Mouse (Mus musculus) kidney, postnatal 4 days (tissue): ENCODE data around the gene Jarid2.
A peak's percentile ranks its signal among the peaks of the same experiment; 100 is the strongest.

ENCODE experiments used
- DNase-seq, 2 experiments: peaks; one replicate each; pipeline ENCODE4 v3.0.0; 2021; ENCODE audit warnings: mixed read lengths in 2 of 2

Gene Jarid2

DNA sequence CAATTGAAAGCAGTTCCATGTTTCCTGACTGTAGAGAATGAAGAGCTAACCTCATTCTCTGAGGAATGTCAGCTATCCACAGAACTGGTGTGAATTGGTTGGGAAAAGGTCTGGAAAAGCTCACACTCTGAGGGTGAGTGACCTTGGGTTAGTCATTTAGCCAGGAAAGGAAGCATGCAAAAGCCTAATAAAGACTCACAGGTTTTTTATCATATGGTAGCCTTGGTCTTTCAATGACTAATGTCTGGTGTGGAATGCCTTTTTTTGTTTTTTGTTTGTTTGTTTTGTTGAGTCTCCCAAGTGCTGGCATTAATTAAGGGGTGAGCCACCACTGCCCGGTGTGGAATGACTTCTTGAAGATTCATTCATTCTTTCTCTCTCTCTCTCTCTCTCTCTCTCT lies 55.3 kb downstream of the Jarid2 start:
- DNase-seq = no peak

DNA sequence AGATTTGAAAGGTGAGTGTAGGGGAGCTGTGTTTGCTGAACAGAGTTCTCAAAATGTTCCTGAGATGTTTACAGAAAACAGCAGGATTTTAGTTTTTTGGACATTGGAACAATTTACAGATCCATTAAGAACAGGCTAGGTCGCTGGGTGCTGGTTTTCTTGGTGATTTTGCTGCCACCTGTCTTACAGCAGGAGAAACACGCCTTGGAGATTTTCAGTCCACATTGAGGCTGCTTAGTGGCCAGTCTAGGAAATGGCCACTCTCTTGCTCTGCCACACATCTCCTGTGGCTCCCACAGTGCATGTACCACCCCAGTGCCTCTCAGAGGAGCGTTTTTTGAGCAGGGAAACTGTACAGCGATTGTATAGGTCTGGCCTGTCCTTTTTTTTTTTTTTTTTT lies 57.0 kb downstream of the Jarid2 start:
- peak; percentile 41 to 60 for DNase-seq

GRCm38 (mm10) chr13:44788352-44789125 lies 59.3 kb downstream of the Jarid2 start:
- DNase-seq = no peak

DNA sequence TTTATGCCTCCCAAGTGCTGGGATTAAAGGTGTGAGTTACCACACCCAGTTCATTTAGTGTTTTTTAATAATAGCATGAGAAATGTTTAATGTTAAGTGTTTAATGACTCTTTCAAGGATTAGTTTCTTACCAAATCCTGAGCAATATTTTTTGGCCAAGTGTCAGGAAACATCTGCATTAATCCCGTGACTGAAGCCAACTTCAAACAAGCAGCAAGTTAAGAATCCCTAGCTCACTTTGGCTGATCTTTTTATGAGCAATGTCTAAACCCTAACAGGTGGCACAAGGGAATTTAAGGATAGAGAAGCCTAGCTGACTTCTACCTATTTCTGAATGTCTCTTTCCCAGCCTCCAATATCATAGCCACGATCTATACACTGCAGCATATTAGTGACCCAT lies 60.7 kb downstream of the Jarid2 start:
- DNase-seq = no peak

GRCm38 (mm10) chr13:44792361-44792892 lies 63.2 kb downstream of the Jarid2 start:
- DNase-seq = no peak

DNA sequence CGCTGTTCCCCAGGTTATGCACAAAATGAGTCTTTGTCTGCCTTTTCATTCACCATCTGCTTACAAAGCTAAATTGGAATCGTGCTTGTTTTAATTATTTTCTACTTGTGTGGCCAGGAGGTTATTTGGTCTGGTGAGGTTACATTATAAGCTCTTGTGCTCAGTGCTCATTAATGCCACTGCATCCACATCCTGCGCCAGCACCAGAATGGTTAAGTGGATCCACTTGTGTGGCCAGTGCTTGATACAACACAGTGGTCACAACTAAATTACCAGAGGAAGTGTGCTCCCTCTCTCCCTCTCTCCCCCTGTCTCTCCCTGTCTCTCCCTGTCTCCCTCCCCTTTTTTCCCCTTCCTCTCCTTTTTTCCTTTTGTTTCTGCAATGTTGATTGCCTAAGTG lies 66.6 kb downstream of the Jarid2 start:
- peak in 1 of 2 experiments; percentile 25 for DNase-seq

DNA sequence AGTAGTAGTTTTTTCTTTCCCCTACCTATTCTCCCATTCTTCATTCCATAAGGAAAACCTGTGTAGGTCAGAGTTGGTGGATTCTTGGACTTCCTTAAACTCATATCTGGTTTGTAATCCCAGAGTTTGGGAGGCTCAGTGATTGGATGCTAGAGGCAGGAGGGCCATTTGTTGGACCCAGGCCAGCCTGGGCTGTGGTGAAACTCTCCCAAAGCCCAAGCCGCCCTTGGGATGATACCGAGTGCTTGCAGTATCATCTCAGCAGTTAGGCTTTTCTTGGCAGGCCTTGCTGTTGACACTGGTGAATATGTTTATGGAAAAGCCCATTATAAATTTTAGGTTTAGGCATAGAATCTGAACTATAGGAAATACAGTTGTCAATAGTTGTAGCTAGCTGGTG lies 67.5 kb downstream of the Jarid2 start:
- peak; percentile 26 to 43 for DNase-seq

DNA sequence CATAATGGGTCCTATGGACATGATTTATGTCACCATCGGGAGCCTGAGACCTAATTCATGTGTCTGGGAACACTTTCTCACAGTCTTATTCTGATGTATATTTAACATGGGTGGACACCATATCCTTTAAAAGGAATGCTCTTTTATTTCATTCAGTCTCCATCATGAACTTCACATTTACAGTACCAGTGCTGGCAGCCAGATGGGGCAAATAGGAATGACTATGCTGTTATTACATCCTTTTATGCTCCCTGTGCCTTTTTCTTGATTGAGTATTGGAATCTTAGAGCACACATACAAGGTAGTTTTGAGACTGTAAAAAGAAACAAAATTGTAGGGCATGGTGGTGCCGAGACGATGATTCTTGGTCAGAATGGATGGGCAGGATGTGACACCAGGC lies 69.0 kb downstream of the Jarid2 start:
- no peak for DNase-seq

GRCm38 (mm10) chr13:44799166-44799565 lies 69.9 kb downstream of the Jarid2 start:
- no peak for DNase-seq

GRCm38 (mm10) chr13:44800059-44800458 lies 70.8 kb downstream of the Jarid2 start:
- DNase-seq = no peak

DNA sequence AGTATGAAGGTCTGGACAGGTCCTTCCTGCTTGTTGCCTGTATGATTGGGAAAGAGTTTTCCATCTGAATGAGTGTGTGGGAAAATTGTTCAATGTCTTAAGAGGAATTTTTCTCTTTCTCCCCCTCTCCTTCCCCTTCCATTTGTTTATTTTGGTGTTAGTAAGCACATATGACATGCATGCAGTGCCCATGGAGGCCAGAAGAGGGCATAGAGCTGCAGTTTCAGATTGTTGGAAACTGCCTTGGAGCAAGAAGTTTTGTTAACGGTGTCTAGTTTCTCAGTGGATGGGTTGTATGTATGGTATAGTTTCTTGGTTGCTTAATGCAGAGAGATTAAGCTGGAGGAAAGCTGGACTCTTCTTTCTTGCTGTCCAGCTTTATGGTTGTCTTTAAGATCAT lies 75.6 kb downstream of the Jarid2 start:
- DNase-seq = peak; percentile 79 to 81

- DNase-seq = no peak
Observed at GRCm38 (mm10) chr13:44808307-44808706, 79.0 kb downstream of the Jarid2 start.

DNA sequence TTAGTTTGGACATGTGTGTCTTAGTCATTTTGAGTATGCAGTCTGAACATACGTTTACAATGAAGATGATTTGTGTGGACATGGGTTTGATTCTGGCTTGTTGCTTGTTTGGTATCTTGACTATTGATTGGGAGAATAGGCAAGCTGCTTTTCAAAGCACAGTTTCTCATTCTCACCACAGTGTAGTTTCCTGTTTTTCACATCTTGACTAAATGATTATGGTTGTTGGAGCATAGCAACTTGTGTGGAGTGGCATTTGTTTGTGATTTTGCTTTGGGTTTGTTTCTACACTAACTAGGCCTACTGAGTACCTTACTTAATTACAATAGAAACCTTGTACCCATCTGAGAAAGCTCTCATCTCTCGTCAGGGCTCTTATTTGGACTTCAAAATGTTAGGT lies 81.7 kb downstream of the Jarid2 start:
- no peak for DNase-seq

GRCm38 (mm10) chr13:44811601-44812000 lies 82.3 kb downstream of the Jarid2 start:
- no peak for DNase-seq

DNA sequence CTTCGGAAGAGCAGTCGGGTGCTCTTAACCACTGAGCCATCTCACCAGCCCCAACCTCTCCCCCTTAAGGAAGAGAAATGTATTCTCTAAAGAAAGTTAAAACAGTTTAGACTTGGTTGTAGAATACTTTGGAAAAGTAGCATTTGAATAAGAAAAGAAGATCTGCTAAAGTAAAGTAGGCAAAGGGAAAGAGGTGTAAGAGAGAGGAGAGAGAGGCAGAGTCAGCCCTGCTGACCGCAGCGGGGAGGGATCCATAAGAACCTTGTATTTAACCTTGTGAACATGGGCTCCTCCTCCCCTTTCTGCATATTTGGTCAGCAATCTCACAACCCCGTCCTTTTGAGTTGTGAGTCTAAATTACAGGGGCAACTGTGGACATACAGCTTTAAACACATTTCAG lies 83.1 kb downstream of the Jarid2 start:
- no peak for DNase-seq

- peak; percentile 47 to 59 for DNase-seq
Observed at GRCm38 (mm10) chr13:44819400-44819799, 90.1 kb downstream of the Jarid2 start.

- DNase-seq = no peak
Observed at GRCm38 (mm10) chr13:44822578-44822977, 93.3 kb downstream of the Jarid2 start.

DNA sequence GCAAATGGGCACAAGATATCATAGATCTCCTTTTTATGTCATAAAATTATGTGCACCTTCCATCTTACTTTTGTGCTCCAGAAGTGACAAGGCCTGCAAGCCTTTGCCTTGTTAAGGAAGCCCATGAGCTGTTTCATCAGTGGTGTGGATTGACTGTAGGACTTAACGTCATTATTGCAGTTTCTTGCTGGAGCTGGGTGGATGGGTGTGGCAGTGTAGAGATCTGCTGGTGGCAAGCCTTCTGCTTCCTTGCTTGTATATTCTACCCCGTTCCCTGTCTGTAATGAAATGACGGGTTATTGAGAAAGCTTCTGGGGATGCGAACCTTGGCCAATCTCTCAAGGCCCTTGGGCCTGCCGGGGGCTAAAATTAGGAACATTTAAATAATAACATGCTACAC lies 99.6 kb downstream of the Jarid2 start:
- no peak for DNase-seq

DNA sequence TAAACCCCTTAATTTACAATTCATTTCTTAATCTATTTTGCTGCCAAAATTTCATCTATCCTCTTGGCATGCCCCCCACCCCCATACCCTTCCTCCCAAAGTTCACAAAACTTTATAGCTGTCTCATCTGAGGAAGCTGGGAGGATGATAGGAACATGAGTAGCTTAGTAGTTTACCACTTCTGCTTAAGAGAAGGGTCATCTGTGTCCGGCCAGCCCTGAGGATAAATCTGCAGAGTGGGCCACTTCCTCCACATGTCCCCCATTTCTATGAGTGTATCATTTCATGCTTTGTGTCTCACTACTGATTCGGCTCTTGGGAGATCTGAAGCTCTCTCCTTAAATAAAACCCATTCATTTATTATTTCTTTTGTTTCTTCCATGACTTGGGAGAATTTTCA lies 102.8 kb downstream of the Jarid2 start:
- no peak for DNase-seq

- no peak for DNase-seq
Observed at GRCm38 (mm10) chr13:44832866-44833265, 103.6 kb downstream of the Jarid2 start.

DNA sequence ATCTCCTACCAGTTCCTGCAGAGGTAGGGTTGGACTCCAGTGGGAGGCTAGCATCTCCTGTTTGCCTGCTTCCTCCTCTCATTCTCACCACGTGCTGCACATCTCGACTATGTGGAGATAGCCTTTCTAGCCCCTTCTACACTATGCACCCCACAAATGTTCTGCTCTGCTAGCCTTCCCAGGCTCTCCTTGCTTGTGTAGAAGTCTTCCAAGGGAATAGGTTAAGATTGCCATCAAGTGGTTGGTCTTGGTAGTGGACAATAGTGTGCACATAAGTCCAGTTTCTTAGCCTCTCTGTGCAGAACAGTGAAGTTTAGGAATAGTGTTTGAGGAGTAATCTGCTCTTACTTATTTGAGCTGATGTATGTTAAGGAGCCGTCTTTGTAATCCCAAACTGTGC lies 104.1 kb downstream of the Jarid2 start:
- peak; percentile 16 to 38 for DNase-seq

- DNase-seq = peak in 1 of 2 experiments; percentile 17
Observed at GRCm38 (mm10) chr13:44837445-44837844, 108.2 kb downstream of the Jarid2 start.

DNA sequence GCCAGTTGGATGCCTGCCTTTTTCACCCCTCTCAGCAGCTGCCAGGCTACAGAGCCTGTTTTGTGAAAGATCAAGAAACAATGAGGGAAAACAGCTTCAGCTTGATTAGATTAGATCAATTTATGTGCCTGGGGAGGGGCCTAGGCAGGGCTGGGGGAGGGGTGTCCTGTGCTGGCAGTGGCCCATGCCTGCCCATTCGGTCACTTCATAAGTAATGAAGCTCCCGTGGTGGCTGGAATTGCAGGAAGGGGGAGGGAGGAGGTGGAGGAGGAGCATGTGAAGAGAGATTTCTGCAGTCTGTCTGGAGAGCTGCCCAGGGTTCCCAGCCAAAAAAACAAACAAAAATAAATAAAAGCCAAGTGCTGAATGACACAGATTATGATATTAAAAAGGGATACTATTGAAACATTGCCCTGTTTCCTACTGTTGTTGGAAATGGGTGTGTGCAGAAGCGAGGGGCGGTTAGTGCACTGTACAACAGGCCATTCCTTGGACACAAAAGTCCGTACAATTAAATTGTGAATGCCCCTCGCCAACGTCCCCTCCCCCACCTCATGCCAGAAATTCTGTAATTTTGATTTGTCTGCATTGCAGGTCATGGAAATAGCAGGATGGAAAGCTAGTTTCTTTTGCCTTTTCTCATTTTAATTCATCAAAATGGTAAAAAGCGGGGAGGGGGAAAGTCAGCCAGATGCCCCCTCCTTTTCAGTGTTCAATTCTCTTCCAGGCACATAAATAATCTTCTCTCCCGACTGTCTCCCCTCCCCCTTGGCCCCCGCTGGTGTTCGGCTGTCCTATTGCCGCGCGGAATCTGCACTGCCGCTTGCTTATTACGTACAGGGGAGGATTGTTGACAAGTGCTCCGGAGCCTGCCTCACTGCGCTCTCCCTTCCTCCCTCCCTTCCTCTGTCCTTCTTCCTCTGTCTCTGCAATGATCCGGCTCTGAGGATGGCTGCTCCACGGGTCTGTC lies 110.9 kb downstream of the Jarid2 start:
- peak; percentile 86 to 90 for DNase-seq

GRCm38 (mm10) chr13:44851426-44851825 lies 122.2 kb downstream of the Jarid2 start:
- DNase-seq = no peak
